Mouse (Mus musculus) left cerebral cortex, postnatal 36 days (tissue): ENCODE results near the gene Lsamp. TPM values are rescaled to one million over a fixed set of nuclear protein-coding genes. Genes with fewer than 3 reads are reported as not detected.

Experiments
- DNase-seq, 2 experiments: peaks; one replicate each; pipeline ENCODE4 v3.0.0; 2021 to 2022; ENCODE audit warnings: low spot score in 2 of 2, mixed read lengths in 1 of 2
- intact Hi-C: fragments of 180-260 bp; cut with DNase I; formaldehyde crosslinking; loops from one replicate; pipeline ENCODE4 v1.15.1; 2025
- microRNA-seq: library from miRNA; unstranded; fragments of <30 nt; microRNA quantifications from one replicate; pipeline ENCODE4 v1.2.0, GENCODE M21; 2022
- total RNA-seq, 2 experiments: library from RNA; stranded (reverse); gene quantifications; 2 replicates each; pipeline ENCODE4 v1.2.3; 2021

Lsamp gene
- total RNA-seq, 2 experiments from 2014 or later = 210 to 260 TPM

DNA sequence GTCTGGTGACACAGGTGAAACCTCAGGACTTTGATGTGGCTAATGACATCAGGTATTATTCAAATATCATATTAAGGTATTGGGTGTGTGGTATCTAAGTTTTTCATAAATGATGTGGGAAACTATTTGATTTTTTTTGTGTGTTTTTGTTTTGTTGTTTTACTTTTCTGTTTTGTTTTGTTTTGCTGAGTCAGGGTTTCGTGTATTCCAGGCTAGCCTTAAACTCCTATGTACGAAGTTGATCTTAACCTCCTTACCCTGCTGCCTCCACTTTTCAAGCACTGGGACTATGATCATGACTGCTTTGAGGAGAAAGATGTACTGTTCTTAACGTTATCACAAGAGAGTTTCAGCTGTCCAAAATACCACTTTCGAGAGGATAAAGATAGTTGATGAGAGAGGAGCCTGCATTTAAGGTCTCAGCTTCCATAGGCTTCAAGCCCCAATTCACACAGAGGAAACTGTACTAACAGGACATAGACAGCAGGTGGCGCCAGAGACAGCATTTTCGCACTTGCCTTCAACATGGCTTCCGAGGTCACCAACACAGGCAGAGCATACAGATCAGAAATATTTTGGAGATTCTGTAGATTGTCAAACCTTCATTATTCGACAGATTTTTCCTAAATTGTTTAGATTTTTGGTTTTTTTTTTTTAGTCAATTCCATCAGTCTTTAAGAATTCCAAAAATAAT, 2185.4 kb downstream of the Lsamp start:
- peak; percentile 62 to 69 for DNase-seq
- intact Hi-C loops = loop anchor here (5.0 to 10.0 kb wide), 2 partner anchors 748 to 915 kb away; no protein-coding TSS in a partner anchor

DNA sequence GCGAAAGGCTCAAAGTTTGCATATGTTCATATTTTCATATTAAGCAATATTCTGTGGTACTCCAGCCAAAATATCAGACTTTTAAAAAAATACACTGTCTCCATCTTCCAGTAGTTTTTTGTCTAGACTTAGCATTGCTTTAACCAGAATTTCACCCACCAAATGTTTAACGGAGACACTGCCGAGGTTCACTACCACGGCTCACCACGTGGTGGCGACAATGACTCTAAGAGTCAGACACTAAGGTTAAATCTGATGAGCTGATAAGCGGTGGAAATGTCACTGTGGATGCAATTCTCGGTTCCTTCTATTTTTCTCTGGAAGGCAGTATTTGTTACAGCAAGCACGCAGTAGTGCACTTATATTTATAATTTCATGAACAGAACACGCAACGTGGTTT, 2188.3 kb downstream of the Lsamp start:
- peak; percentile 81 to 85 for DNase-seq
- intact Hi-C loops = loop anchor here (5.0 kb wide), 1 partner anchor 745 kb away; no protein-coding TSS in a partner anchor

DNA sequence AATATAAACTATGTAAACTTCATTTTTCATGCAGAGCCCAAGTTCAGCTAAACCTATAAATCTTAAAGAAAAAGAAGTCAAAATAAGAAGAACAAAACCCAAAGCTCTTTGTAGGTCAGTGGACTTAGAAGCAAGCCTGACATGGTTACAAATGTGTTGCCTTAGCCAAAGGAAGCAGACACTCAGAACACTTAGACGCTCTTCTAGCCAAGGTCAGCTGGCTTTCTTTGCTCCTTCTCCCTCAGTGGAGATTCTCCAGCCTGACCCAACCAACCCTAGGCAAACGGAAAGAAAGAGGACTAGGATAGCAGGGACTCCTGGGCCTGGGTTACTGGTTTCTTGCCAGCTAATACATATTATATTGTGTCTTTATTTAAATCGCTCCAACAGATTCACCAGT, 2194.7 kb downstream of the Lsamp start:
- DNase-seq = no peak
- intact Hi-C loops = no loop called here

DNA sequence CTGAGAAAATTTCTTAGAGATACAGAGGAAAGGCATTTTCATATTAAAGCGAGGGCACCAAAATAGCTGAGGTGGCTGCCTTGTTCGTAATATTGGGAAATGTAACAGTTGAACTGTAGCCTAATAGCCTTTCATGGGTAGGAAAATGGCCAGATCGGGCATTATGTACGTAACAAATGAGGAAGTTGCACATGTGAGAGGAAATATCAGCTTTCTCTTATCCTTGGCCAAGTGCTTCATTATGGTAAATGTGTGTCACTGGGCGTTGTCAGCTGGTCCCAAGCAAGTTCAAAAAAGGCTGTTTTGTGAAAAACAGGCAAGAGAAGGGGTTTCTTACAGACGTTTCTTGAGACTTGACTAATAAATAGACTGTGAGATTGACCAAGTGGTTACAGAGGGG, 2195.9 kb downstream of the Lsamp start:
- DNase-seq = no peak
- intact Hi-C loops = no loop called here

DNA sequence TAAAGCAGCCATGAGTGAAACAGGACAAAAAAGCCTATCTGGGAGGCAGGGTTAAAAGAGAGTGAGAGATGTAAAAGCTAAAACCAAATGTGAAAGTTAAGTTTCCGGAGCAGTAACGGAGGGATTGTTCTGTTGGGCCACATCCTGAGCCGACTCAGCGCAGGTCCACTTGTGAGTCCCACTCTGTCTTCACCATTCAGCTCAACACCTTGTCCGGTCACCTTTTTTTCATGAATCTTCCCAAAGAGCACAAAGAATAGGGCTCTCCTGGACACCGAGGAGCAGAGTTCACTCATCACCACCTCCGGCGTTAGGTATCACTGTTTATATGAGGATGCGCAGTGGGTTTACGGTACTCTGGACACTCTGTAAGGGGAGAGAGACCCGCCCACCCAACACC, 2196.3 kb downstream of the Lsamp start:
- intact Hi-C loops = no loop called here
- DNase-seq = no peak

DNA sequence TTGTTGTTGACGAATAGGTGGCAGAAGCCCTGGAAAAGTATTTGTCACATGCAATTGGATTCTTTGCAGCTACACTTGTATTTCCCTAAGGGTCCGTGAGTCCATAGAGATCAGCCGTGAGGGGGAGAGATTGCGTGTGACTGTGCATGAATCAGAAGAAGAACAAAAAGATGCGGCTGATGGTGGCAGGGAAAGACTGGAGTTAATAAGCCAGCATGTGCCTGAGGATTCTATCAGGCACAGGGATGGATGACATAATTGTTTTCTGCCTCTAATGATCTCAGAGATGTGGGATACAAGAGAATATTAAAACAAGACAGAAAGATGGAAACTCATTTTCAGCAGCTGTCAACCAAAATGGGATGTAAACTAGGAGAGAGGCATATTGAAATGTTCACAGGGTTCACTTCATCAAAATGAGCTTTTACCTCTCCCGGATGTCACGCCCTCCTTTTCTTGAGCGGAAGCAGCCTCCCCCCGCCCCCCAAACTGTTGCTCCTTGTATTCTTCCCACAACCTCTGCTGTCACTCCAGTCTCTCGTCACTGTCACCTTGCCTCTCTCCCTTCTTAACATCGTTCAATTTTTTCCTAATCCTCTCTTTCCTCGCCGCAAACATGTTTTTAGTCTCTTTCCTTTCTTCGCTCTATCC, 2205.4 kb downstream of the Lsamp start:
- intact Hi-C loops = loop anchor here (1.0 to 5.0 kb wide), 2 partner anchors 87 to 593 kb away; no protein-coding TSS in a partner anchor
- DNase-seq = no peak

DNA sequence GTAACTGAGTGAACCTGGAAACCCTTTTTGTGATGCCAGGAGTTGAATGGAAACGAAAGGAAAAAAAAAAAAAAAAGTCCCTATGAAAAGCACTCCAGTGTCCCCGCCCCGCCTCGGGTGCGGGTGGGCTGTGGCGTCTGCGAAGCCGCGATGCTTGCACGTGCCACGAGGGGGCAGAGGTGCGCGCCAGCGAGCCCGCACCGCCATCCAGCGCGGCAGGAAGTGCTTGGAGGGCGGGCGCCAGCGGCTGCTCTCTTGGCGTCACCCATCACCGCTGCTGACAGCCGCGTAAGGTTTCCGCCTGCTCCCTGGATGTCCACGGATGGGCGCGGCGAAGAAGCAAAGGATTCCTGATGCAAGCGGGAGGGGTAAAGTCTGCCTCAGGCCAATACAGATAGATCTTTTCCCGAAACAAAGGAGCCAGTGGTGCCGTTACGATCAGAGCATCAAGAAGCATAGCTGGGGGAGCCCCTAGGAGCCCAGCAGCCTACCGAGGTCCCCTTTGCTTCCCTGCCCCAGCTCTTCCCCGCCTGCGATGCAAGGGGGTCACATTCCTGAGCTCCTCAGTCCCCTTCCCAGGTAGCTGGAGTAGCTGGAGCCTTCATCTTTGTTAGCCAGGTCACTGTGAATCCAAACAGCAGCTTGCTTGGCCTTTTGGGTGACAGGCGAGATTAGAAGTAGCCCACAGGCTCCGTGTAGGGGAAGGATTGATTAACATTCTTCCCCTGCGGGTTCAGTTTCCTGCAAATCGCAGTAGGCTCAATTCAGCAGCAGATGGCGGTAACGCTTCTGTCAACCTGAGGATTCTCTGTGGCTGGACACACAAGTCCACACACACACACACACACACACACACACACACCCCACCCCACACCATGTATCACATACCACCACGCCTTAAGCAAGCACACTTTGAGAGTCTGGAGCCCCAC, 2206.2 kb downstream of the Lsamp start:
- intact Hi-C loops = loop anchor here (1.0 to 5.0 kb wide), 2 partner anchors 86 to 592 kb away; no protein-coding TSS in a partner anchor
- peak; percentile 89 to 92 for DNase-seq

Small RNA genes lying within 50 kb of the gene (microRNA-seq; reads per million reads assigned to microRNA genes)
- not detected for gene Gm27887
- not detected for gene Gm47276
